In genomic region chrX:160766233-160766616, GRCm38 (mm10) we compare ENCODE assay signal across 8 mouse cellular contexts. TPM values are rescaled to one million over a fixed set of nuclear protein-coding genes. Genes with fewer than 3 reads are reported as not detected.
DNase-seq lines count a peak whose midpoint lies in the region; ATAC-seq and TF ChIP-seq lines count a peak whose summit lies in the region.

No protein-coding gene starts in this region.

- H3K9me3 ChIP-seq in ES-Bruce4 (replicated peaks; ENCODE audit: control insufficient read depth, insufficient read depth, low read length, poor library complexity, severe bottlenecking) = no peaks in the 10 kb centered on the region
- H3K9me3 ChIP-seq in forebrain, embryonic 11.5 days (ENCODE audit: control insufficient read depth, low read length) = no peaks in the 10 kb centered on the region
- H3K9me3 ChIP-seq in stomach, embryonic 14.5 days (ENCODE audit: control insufficient read depth, low read depth, low read length) = no peaks in the 10 kb centered on the region

- no peak overlapping the region for H3K9ac ChIP-seq in ES-Bruce4 (ENCODE audit: low read depth, poor library complexity, severe bottlenecking)
- peak overlapping the region; percentile 37; the same call in 1 of the 2 replicates for H3K9ac ChIP-seq in forebrain, embryonic 11.5 days (ENCODE audit: low read length)
- no peak overlapping the region for H3K9ac ChIP-seq in stomach, embryonic 14.5 days (replicated peaks; ENCODE audit: low read depth, low read length)

- no peaks in the 10 kb centered on the region for H3K36me3 ChIP-seq in ES-Bruce4 (ENCODE audit: control insufficient read depth, insufficient read depth, low read length, poor library complexity, severe bottlenecking)
- H3K36me3 ChIP-seq in forebrain, embryonic 11.5 days (ENCODE audit: control insufficient read depth, insufficient read depth, low read length) = no peaks in the 10 kb centered on the region
- H3K36me3 ChIP-seq in stomach, embryonic 14.5 days (ENCODE audit: control insufficient read depth, insufficient read depth, low read length) = no peaks in the 10 kb centered on the region

- DNase-seq in gastrocnemius, adult 2 months = no peak
- DNase-seq in gastrocnemius, postnatal 10 days = no peak
- DNase-seq in forebrain, embryonic 11.5 days (ENCODE audit: low spot score) = no peak
- peak; percentile 57 for DNase-seq in liver
- DNase-seq in layer of hippocampus, adult 11-12 months (ENCODE audit: low spot score) = no peak
- DNase-seq in layer of hippocampus, adult 9-11 months = no peak

- no peak for TF ChIP-seq POLR2A in ES-Bruce4 (IDR thresholded peaks at IDR 0.05; ENCODE audit: insufficient read depth, low read length)

- WGBS in forebrain, embryonic 11.5 days = 24% methylated on average over 15 of the region's 15 CpGs
- WGBS in stomach, embryonic 14.5 days = 30% methylated on average over 15 of the region's 15 CpGs

- H3K4me1 ChIP-seq in ES-Bruce4 (ENCODE audit: control insufficient read depth, insufficient read depth, low read length) = no peaks in the 10 kb centered on the region
- H3K4me1 ChIP-seq in forebrain, embryonic 11.5 days (replicated peaks; ENCODE audit: control insufficient read depth, insufficient read depth, low read length) = no peaks in the 10 kb centered on the region
- H3K4me1 ChIP-seq in stomach, embryonic 14.5 days (ENCODE audit: control insufficient read depth, insufficient read depth, low read length) = no peaks in the 10 kb centered on the region

- peak; percentile 88 for ATAC-seq in forebrain, embryonic 11.5 days (replicated peaks; ENCODE audit: low FRiP score)
- ATAC-seq in stomach, embryonic 14.5 days (ENCODE audit: insufficient number of reproducible peaks, insufficient read depth, low FRiP score, low read depth) = peak; percentile 84

- no peaks in the 10 kb centered on the region for H3K27me3 ChIP-seq in ES-Bruce4 (ENCODE audit: control insufficient read depth, insufficient read depth, low read length, poor library complexity, severe bottlenecking)
- H3K27me3 ChIP-seq in forebrain, embryonic 11.5 days (ENCODE audit: control insufficient read depth, insufficient read depth, low read length) = peaks cover 10% of the 10 kb centered on the region
- H3K27me3 ChIP-seq in stomach, embryonic 14.5 days (ENCODE audit: control insufficient read depth, insufficient read depth, low read length) = no peaks in the 10 kb centered on the region

- peak overlapping the region; percentile 81 for H3K27ac ChIP-seq in gastrocnemius, adult 2 months
- no peak overlapping the region for H3K27ac ChIP-seq in ES-Bruce4 (ENCODE audit: insufficient read depth, low read length)
- H3K27ac ChIP-seq in forebrain, embryonic 11.5 days (ENCODE audit: low read depth, low read length) = no peak overlapping the region
- H3K27ac ChIP-seq in stomach, embryonic 14.5 days (ENCODE audit: low read length) = 0 out of 2 replicates have a peak overlapping the region, but pooled peaks have one; percentile 10

- no peak for TF ChIP-seq EP300 in ES-Bruce4 (IDR thresholded peaks at IDR 0.05; ENCODE audit: insufficient read depth, low read depth, low read length)

- TF ChIP-seq CTCF in gastrocnemius, adult 2 months (IDR thresholded peaks at IDR 0.05) = no peak
- TF ChIP-seq CTCF in ES-Bruce4 (IDR thresholded peaks at IDR 0.05; ENCODE audit: low read depth, low read length) = no peak

- intact Hi-C loops in gastrocnemius, adult 2 months (cut with DNase I) = loop anchor here (10.0 kb wide), 1 partner anchor 261 kb away; the partner anchor contains the start of gene Phka2

- H3K4me3 ChIP-seq in gastrocnemius, adult 2 months = peak overlapping the region; percentile 76
- peak overlapping the region; percentile 80 for H3K4me3 ChIP-seq in ES-Bruce4 (ENCODE audit: low read depth, low read length)
- peak overlapping the region; percentile 41 for H3K4me3 ChIP-seq in forebrain, embryonic 11.5 days (ENCODE audit: low read depth, low read length)
- peak overlapping the region; percentile 38 for H3K4me3 ChIP-seq in stomach, embryonic 14.5 days (ENCODE audit: low read depth, low read length)

- peak overlapping the region; percentile 40 for H3K4me2 ChIP-seq in forebrain, embryonic 11.5 days (ENCODE audit: low read depth, low read length, severe bottlenecking)
- H3K4me2 ChIP-seq in stomach, embryonic 14.5 days (replicated peaks; ENCODE audit: low read depth, low read length) = peak overlapping the region; percentile 33

RNA-seq across cellular contexts. Expression of gene Rs1, which starts 1.6 kb away (rescaled TPM):
- total RNA-seq in gastrocnemius, adult 2 months (2021) = not detected
- total RNA-seq in gastrocnemius, postnatal 10 days (2021) = under 1 TPM in 1 of 2 experiments, not detected in 1; 0.12 TPM
- not detected in 2 replicates for polyA plus RNA-seq in ES-Bruce4 (2011; ENCODE audit: insufficient read depth, insufficient read length, low read depth, missing spikeins)
- polyA plus RNA-seq in forebrain, embryonic 11.5 days (2014; fragmentation: Nextera tagmentation; extraction: Ambion mirVana) = 0.07 and 0.11 TPM in 2 replicates
- 0.29 TPM in 1 of 2 replicates, not detected in the other for polyA plus RNA-seq in stomach, embryonic 14.5 days (2014; fragmentation: Nextera tagmentation; extraction: Ambion mirVana)

RNA-seq across cellular contexts. Expression of gene Ppef1, which starts 30.7 kb away (rescaled TPM):
- total RNA-seq in gastrocnemius, adult 2 months (2021) = not detected
- total RNA-seq in gastrocnemius, postnatal 10 days (2021) = not detected
- polyA plus RNA-seq in ES-Bruce4 (2011; ENCODE audit: insufficient read depth, insufficient read length, low read depth, missing spikeins) = not detected in 2 replicates
- 0.24 and 0.73 TPM in 2 replicates for polyA plus RNA-seq in forebrain, embryonic 11.5 days (2014; fragmentation: Nextera tagmentation; extraction: Ambion mirVana)
- not detected in 2 replicates for polyA plus RNA-seq in stomach, embryonic 14.5 days (2014; fragmentation: Nextera tagmentation; extraction: Ambion mirVana)

Comparison
In these comparisons a context has a peak if more than half of its experiments do, and no peak if none do; other contexts are left out.
1. H3K27ac ChIP-seq: peak in gastrocnemius, adult 2 months (single experiment) and stomach, embryonic 14.5 days (single experiment); none in ES-Bruce4 (single experiment) and forebrain, embryonic 11.5 days (single experiment).
2. Peak in every context shown above with its lines, with median percentiles within 50 percentile points of each other: H3K4me3 ChIP-seq.